Mouse (Mus musculus): ENCODE measurements around the gene Rhox4g.

GRCm38 (mm10) chrX:37692261-37692660, 41.1 kb upstream of the Rhox4g start:
- TF ChIP-seq CTCF (IDR thresholded peaks at IDR 0.05; ENCODE audit: insufficient read depth, low read depth, low read length) (no peak), POLR2A (IDR thresholded peaks at IDR 0.05; ENCODE audit: insufficient read depth, low read depth, low read length) (no peak)
